Mouse (Mus musculus): ENCODE measurements at regions not wholly inside any gene's neighbourhood (a gene's known extent, or its start where the extent isn't known, plus 50 kb on each side); places are given as distances from the start of the nearest gene placed in this dataset.

DNA sequence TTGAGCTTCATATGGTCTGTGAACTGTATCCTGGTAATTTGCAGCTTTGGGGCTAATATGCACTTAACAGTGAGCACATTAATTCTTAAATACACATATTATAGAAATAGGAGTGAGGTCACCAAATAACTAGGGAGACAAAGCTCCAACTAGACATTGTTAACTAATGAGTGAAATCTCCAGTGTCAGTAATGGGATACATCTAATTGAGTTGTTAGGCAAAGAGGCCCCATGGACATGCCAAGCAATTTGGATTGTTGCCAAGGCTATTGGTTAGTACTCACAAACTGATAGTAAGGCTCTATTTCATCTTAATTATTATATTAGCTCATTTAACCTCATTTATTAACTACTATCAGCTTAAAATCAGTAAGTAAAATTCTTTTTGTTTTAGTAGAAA lies 698.5 kb downstream of the Triml1 start:
- no peak overlapping the region for H3K4me3 ChIP-seq (ENCODE audit: low read length)
- no peak overlapping the region for H3K9ac ChIP-seq (ENCODE audit: low read depth, low read length)
- H3K36me3 ChIP-seq (ENCODE audit: control insufficient read depth, insufficient read depth, low read length) = no peaks in the 10 kb centered on the region
- H3K27ac ChIP-seq (ENCODE audit: low read length) = no peak overlapping the region
- no peak overlapping the region for H3K4me2 ChIP-seq (ENCODE audit: low read depth, low read length)
- no peaks in the 10 kb centered on the region for H3K4me1 ChIP-seq (ENCODE audit: control insufficient read depth, insufficient read depth, low read length)
- no peaks in the 10 kb centered on the region for H3K27me3 ChIP-seq (replicated peaks; ENCODE audit: control insufficient read depth, insufficient read depth, low read length)
- H3K9me3 ChIP-seq (ENCODE audit: control insufficient read depth, low read length) = no peaks in the 10 kb centered on the region
- ATAC-seq = no peak

DNA sequence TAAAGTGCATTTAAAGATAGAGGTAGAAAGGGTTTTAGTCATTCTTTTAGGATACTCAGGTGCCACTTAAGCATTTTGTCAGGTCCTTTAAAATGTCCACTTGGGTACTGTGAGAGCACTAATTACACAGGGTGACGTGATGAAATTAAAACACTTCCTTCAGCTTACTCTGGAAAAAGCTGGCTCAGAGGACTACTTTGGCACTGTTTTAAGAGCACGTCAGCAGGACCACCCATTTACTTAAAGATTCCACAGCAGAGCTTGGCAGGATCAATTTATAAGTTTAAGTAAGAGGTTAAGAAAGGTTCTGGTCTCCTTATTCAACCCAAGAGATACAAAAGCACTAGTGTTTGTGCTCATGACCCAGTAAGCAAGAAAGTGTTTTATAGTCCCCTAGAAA lies 738.7 kb downstream of the Triml1 start:
- Histone ChIP-seq H3K4me1 (ENCODE audit: control insufficient read depth, insufficient read depth, low read length) (no peaks in the 10 kb centered on the region), H3K4me2 (ENCODE audit: low read depth, low read length) (no peak overlapping the region), H3K9me3 (ENCODE audit: control insufficient read depth, low read length) (no peaks in the 10 kb centered on the region), H3K36me3 (ENCODE audit: control insufficient read depth, insufficient read depth, low read length) (no peaks in the 10 kb centered on the region), H3K9ac (ENCODE audit: low read depth, low read length) (no peak overlapping the region), H3K27me3 (replicated peaks; ENCODE audit: control insufficient read depth, insufficient read depth, low read length) (no peaks in the 10 kb centered on the region), H3K27ac (ENCODE audit: low read length) (no peak overlapping the region), H3K4me3 (ENCODE audit: low read length) (no peak overlapping the region)
- WGBS = 56% methylated on average over 2 of the region's 2 CpGs
- ATAC-seq = no peak

DNA sequence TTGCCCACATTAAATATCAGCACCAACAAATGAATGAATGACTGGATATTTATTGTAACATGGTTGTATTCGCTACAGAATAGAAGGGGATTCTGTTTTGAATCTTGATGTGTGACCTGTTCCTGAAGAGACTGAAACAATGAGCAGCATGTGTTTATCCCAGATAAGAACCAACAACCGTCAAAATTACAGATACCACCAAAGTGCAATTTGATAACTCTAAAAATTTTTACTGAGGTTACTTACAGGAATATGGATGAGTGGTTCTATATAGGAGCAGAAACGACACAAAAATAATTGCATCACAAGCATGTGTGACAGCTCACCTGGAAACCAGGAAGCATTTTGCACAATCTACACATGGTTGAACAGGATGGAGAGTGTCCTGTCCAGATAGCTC lies 744.4 kb downstream of the Triml1 start:
- H3K9me3 ChIP-seq (ENCODE audit: control insufficient read depth, low read length) = no peaks in the 10 kb centered on the region
- H3K4me2 ChIP-seq (ENCODE audit: low read depth, low read length) = no peak overlapping the region
- no peak overlapping the region for H3K9ac ChIP-seq (ENCODE audit: low read depth, low read length)
- no peaks in the 10 kb centered on the region for H3K27me3 ChIP-seq (replicated peaks; ENCODE audit: control insufficient read depth, insufficient read depth, low read length)
- 78% methylated on average over 3 of the region's 3 CpGs for WGBS
- H3K4me3 ChIP-seq (ENCODE audit: low read length) = no peak overlapping the region
- ATAC-seq = no peak
- no peak overlapping the region for H3K27ac ChIP-seq (ENCODE audit: low read length)
- H3K4me1 ChIP-seq (ENCODE audit: control insufficient read depth, insufficient read depth, low read length) = no peaks in the 10 kb centered on the region
- H3K36me3 ChIP-seq (ENCODE audit: control insufficient read depth, insufficient read depth, low read length) = no peaks in the 10 kb centered on the region

DNA sequence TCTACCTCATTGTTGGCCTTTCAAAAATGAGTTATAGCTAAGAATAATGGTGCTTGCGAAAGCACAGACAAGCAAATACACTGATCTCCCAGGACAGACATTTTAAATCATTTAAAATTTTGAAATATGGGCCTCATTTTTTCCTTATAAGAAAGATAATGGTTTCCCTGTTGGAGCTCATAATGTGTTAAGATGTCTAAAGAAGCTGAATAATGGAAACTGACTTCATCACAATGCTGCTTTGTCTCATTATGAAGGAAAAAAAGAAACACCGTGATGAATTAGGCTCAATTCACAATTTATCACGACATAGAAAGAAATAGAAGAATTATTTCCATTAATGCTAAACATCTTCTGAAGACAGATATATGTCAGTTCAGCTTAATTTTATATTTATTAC lies 752.5 kb downstream of the Triml1 start:
- Histone ChIP-seq H3K36me3 (ENCODE audit: control insufficient read depth, insufficient read depth, low read length) (no peaks in the 10 kb centered on the region), H3K4me3 (ENCODE audit: low read length) (no peak overlapping the region), H3K4me2 (ENCODE audit: low read depth, low read length) (no peak overlapping the region), H3K9me3 (ENCODE audit: control insufficient read depth, low read length) (no peaks in the 10 kb centered on the region), H3K9ac (ENCODE audit: low read depth, low read length) (no peak overlapping the region), H3K27ac (ENCODE audit: low read length) (no peak overlapping the region), H3K27me3 (replicated peaks; ENCODE audit: control insufficient read depth, insufficient read depth, low read length) (no peaks in the 10 kb centered on the region), H3K4me1 (ENCODE audit: control insufficient read depth, insufficient read depth, low read length) (no peaks in the 10 kb centered on the region)
- 76% methylated on average over 3 of the region's 3 CpGs for WGBS
- ATAC-seq = no peak

DNA sequence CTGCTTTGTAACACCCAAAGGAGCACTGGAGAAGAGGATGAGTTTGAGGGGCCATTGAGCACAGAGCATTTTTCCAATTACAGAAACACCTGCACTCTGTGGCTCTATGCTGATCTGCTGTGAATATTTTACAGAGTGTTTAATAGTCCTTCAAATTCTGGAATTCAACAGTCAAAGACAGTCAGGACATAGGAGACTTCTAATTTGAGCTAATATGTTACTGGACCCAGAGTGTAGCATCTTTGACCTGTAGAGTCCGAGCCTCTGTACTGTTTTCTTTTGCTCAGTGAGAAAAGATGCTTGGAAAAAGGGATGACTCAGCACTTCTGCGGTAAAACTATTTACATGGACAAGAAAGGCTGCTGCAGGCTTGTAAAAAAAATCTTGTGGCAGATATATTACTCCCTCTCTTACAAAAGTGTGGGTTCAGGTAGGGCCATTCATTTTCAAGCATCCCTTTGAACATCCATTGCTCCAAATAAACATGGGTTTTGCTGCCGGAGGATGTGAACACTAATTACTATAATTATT lies 793.1 kb downstream of the Triml1 start:
- Histone ChIP-seq H3K4me2 (ENCODE audit: low read depth, low read length) (no peak overlapping the region), H3K4me1 (ENCODE audit: control insufficient read depth, insufficient read depth, low read length) (no peaks in the 10 kb centered on the region), H3K27ac (ENCODE audit: low read length) (no peak overlapping the region), H3K27me3 (replicated peaks; ENCODE audit: control insufficient read depth, insufficient read depth, low read length) (no peaks in the 10 kb centered on the region), H3K36me3 (ENCODE audit: control insufficient read depth, insufficient read depth, low read length) (no peaks in the 10 kb centered on the region), H3K9ac (ENCODE audit: low read depth, low read length) (no peak overlapping the region), H3K4me3 (ENCODE audit: low read length) (no peak overlapping the region), H3K9me3 (ENCODE audit: control insufficient read depth, low read length) (no peaks in the 10 kb centered on the region)
- ATAC-seq = no peak
- 54% methylated on average over 3 of the region's 3 CpGs for WGBS

DNA sequence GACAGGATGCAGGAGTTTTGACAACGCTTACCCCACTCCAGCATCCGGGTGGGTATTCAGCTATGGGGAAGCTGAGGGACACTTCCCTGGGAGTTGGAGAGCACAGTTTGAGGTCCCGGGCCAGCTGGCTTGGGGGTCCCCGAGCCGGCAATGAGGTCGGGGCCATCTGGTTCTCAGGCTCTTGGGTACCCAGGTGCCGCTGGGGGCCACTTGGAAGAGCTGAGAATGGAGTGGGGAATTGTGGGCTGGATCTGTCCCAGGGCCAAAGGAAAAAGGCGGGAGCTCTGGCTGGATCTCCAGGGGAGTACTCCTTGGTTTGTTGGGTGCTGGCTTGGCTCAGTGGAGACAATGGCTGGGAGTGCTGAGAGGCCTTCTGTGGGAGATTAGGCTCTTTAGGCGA lies 806.6 kb downstream of the Triml1 start:
- Histone ChIP-seq H3K27me3 (replicated peaks; ENCODE audit: control insufficient read depth, insufficient read depth, low read length) (no peaks in the 10 kb centered on the region), H3K4me2 (ENCODE audit: low read depth, low read length) (no peak overlapping the region), H3K27ac (ENCODE audit: low read length) (no peak overlapping the region), H3K9me3 (ENCODE audit: control insufficient read depth, low read length) (no peaks in the 10 kb centered on the region), H3K4me3 (ENCODE audit: low read length) (no peak overlapping the region), H3K4me1 (ENCODE audit: control insufficient read depth, insufficient read depth, low read length) (no peaks in the 10 kb centered on the region), H3K9ac (ENCODE audit: low read depth, low read length) (no peak overlapping the region), H3K36me3 (ENCODE audit: control insufficient read depth, insufficient read depth, low read length) (no peaks in the 10 kb centered on the region)
- WGBS = 87% methylated on average over 9 of the region's 9 CpGs
- ATAC-seq = no peak

DNA sequence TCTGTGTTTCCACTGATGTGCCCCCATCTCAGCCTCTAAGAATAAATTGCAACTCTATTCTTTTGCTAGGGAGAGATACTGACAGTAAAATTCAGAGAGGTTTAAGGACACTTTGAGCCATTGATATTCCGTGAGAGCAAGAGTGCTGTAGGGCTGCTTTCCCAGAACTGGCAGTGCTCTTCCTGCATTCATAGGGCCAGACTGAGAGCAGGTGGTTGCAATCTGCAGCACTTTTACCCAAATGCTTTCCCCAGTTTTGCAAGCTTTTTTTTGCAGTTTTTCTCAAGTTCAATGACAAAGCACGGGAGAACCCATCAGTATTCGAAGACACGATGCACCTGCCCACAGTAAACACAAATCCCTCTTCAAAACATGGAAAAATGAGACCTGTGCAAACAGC lies 816.6 kb downstream of the Triml1 start:
- no peaks in the 10 kb centered on the region for H3K9me3 ChIP-seq (ENCODE audit: control insufficient read depth, low read length)
- H3K4me2 ChIP-seq (ENCODE audit: low read depth, low read length) = no peak overlapping the region
- H3K4me3 ChIP-seq (ENCODE audit: low read length) = no peak overlapping the region
- 75% methylated on average over 4 of the region's 4 CpGs for WGBS
- H3K4me1 ChIP-seq (ENCODE audit: control insufficient read depth, insufficient read depth, low read length) = no peaks in the 10 kb centered on the region
- no peak overlapping the region for H3K9ac ChIP-seq (ENCODE audit: low read depth, low read length)
- no peaks in the 10 kb centered on the region for H3K27me3 ChIP-seq (replicated peaks; ENCODE audit: control insufficient read depth, insufficient read depth, low read length)
- no peak overlapping the region for H3K27ac ChIP-seq (ENCODE audit: low read length)
- no peak for ATAC-seq
- H3K36me3 ChIP-seq (ENCODE audit: control insufficient read depth, insufficient read depth, low read length) = no peaks in the 10 kb centered on the region

DNA sequence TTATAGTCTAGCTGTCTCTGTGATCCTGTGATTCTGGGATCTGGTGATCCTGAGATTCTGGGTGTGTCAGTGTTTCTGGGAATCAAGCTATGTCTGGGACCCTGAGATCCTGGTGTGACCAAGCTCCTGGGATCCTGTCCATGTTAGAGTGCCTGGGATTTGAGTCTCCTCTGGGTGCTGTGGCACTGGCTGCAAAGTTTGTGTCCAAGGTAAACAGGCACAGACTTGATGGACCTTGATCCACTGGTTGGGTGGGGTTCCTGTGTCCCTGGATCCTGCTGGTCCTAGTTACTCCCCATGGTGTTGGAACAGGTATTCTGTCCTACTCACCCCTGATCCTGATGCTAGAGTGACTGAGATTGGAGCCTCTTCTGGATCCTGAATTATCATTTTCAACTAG lies 818.4 kb downstream of the Triml1 start:
- no peak overlapping the region for H3K4me2 ChIP-seq (ENCODE audit: low read depth, low read length)
- H3K27me3 ChIP-seq (replicated peaks; ENCODE audit: control insufficient read depth, insufficient read depth, low read length) = no peaks in the 10 kb centered on the region
- H3K4me1 ChIP-seq (ENCODE audit: control insufficient read depth, insufficient read depth, low read length) = no peaks in the 10 kb centered on the region
- H3K4me3 ChIP-seq (ENCODE audit: low read length) = no peak overlapping the region
- H3K9ac ChIP-seq (ENCODE audit: low read depth, low read length) = no peak overlapping the region
- no peak overlapping the region for H3K27ac ChIP-seq (ENCODE audit: low read length)
- no peaks in the 10 kb centered on the region for H3K36me3 ChIP-seq (ENCODE audit: control insufficient read depth, insufficient read depth, low read length)
- H3K9me3 ChIP-seq (ENCODE audit: control insufficient read depth, low read length) = no peaks in the 10 kb centered on the region
- ATAC-seq = no peak

DNA sequence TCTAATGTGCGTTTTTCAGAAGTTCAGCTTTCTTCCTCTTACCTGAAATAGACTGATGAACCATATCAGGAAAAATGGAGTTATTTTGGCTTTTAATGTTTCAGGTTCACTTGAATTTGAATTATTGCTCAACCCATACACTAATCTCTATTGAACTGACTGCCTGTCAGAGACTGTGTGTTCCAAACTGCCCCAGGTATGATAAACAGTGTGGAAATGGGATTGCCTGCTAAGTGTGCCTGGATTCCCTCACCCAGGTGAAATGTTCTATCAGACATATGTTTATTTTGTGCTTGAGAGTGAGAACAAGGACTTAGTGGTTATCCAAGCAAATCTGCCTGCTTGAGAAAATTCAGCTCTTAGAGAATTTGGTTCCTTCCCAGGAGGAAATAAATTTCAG lies 830.2 kb downstream of the Triml1 start:
- WGBS = 52% methylated on average over 1 of the region's 1 CpGs
- Histone ChIP-seq H3K4me3 (ENCODE audit: low read length) (no peak overlapping the region), H3K27ac (ENCODE audit: low read length) (no peak overlapping the region), H3K36me3 (ENCODE audit: control insufficient read depth, insufficient read depth, low read length) (no peaks in the 10 kb centered on the region), H3K4me1 (ENCODE audit: control insufficient read depth, insufficient read depth, low read length) (no peaks in the 10 kb centered on the region), H3K27me3 (replicated peaks; ENCODE audit: control insufficient read depth, insufficient read depth, low read length) (no peaks in the 10 kb centered on the region), H3K4me2 (ENCODE audit: low read depth, low read length) (no peak overlapping the region), H3K9ac (ENCODE audit: low read depth, low read length) (no peak overlapping the region), H3K9me3 (ENCODE audit: control insufficient read depth, low read length) (no peaks in the 10 kb centered on the region)
- ATAC-seq = no peak

DNA sequence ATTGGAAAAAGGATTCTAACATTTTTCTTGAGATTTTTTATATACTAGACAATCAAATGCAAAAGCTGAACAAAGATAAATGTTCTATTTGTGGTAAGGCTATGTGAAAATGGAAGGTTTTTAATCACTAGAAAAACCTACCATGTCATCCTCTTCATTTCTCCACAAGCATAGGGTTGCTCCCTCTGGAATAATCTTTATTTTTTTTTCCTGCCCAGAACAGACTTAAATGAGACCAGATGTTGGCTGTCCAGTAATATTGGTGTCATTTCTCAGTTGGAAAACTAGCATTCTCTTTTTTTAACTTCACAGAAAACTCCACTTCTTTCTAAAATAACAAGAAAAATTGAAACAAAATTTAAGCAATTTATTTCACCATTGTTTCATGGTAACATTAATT lies 849.9 kb downstream of the Triml1 start:
- no peak overlapping the region for H3K9ac ChIP-seq (ENCODE audit: low read depth, low read length)
- H3K27me3 ChIP-seq (replicated peaks; ENCODE audit: control insufficient read depth, insufficient read depth, low read length) = no peaks in the 10 kb centered on the region
- no peak overlapping the region for H3K4me3 ChIP-seq (ENCODE audit: low read length)
- ATAC-seq = no peak
- no peak overlapping the region for H3K4me2 ChIP-seq (ENCODE audit: low read depth, low read length)
- no peaks in the 10 kb centered on the region for H3K36me3 ChIP-seq (ENCODE audit: control insufficient read depth, insufficient read depth, low read length)
- H3K4me1 ChIP-seq (ENCODE audit: control insufficient read depth, insufficient read depth, low read length) = no peaks in the 10 kb centered on the region
- H3K27ac ChIP-seq (ENCODE audit: low read length) = no peak overlapping the region
- no peaks in the 10 kb centered on the region for H3K9me3 ChIP-seq (ENCODE audit: control insufficient read depth, low read length)

Measured in intestine, embryonic 16.5 days (tissue).